Mouse (Mus musculus) c-Kit-positive CD71-negative TER-119-negative erythroid progenitor cells, embryonic 14.5 days (primary cell): Measurements from ENCODE around the gene Repin1.
A peak's percentile ranks its signal among the peaks of the same experiment; 100 is the strongest.

Experiments
- DNase-seq: peaks from one replicate; pipeline ENCODE4 v3.0.0-alpha.2; 2013; ENCODE audit warnings: low read depth

The Repin1 gene

GRCm38 (mm10) chr6:48593158-48594042, at the start of gene Repin1, which contains the start of gene Gm44965:
Gene Repin1 (plus strand): TSS chr6:48593883.
Gene Gm44965 (plus strand): TSS chr6:48593941.
- no peak for DNase-seq

- DNase-seq, result no peak
These were observed 48.4 kb upstream of the Repin1 start for GRCm38 (mm10) chr6:48545251-48545650.

GRCm38 (mm10) chr6:48546271-48546670, 47.4 kb upstream of the Repin1 start:
- no peak for DNase-seq

- no peak for DNase-seq
These were observed 46.8 kb upstream of the Repin1 start for GRCm38 (mm10) chr6:48546858-48547257.

GRCm38 (mm10) chr6:48548314-48548713, 45.4 kb upstream of the Repin1 start:
- DNase-seq, result no peak

- peak; percentile 83 for DNase-seq
These were observed 40.8 kb upstream of the Repin1 start for GRCm38 (mm10) chr6:48552918-48553317.

GRCm38 (mm10) chr6:48553819-48554218, 39.9 kb upstream of the Repin1 start:
- no peak for DNase-seq

- peak; percentile 84 for DNase-seq
These were observed 39.2 kb upstream of the Repin1 start, which contains the start of gene Lrrc61 for GRCm38 (mm10) chr6:48554280-48555103. Gene Lrrc61 (plus strand): TSS chr6:48554796.

GRCm38 (mm10) chr6:48555104-48555890, 38.4 kb upstream of the Repin1 start:
- no peak for DNase-seq

- DNase-seq, result no peak
These were observed 37.7 kb upstream of the Repin1 start for GRCm38 (mm10) chr6:48555956-48556355.

- no peak for DNase-seq
These were observed 27.9 kb upstream of the Repin1 start for GRCm38 (mm10) chr6:48565693-48566310.

- DNase-seq, result no peak
These were observed 27.4 kb upstream of the Repin1 start for GRCm38 (mm10) chr6:48566312-48566711.

- no peak for DNase-seq
These were observed 25.4 kb upstream of the Repin1 start for GRCm38 (mm10) chr6:48568036-48568984.

GRCm38 (mm10) chr6:48569065-48569807, 24.4 kb upstream of the Repin1 start:
- DNase-seq, result no peak

GRCm38 (mm10) chr6:48572014-48572413, 21.7 kb upstream of the Repin1 start:
- DNase-seq, result no peak

GRCm38 (mm10) chr6:48572572-48573061, 21.1 kb upstream of the Repin1 start, which contains the start of gene Rarres2:
Gene Rarres2 (minus strand): TSS chr6:48572789.
- DNase-seq, result no peak

GRCm38 (mm10) chr6:48573280-48573679, 20.4 kb upstream of the Repin1 start:
- DNase-seq, result no peak

- DNase-seq, result no peak
These were observed 19.7 kb upstream of the Repin1 start for GRCm38 (mm10) chr6:48573981-48574380.

GRCm38 (mm10) chr6:48578736-48579135, 14.9 kb upstream of the Repin1 start:
- DNase-seq, result no peak
